Mouse (Mus musculus) macrophage (primary cell): Measurements from ENCODE around the gene 1700030K09Rik. TPM values are rescaled to one million over a fixed set of nuclear protein-coding genes. Genes with fewer than 3 reads are reported as not detected.

Experiments used
- H3K27ac ChIP-seq: fragments of 350-480 bp; formaldehyde crosslinking; 2 replicates; pipeline ENCODE4 v1.9.0; 2021
- H3K36me3 ChIP-seq: fragments of 350-480 bp; formaldehyde crosslinking; 2 replicates; pipeline ENCODE4 v1.9.0; 2021; ENCODE audit errors: inconsistent target
- H3K4me3 ChIP-seq: fragments of 350-480 bp; formaldehyde crosslinking; 2 replicates; pipeline ENCODE4 v1.9.0; 2021; ENCODE audit errors: inconsistent target
- H3K79me2 ChIP-seq: fragments of 350-480 bp; formaldehyde crosslinking; 2 replicates; pipeline ENCODE4 v1.9.0; 2021; ENCODE audit errors: inconsistent target
- WGBS: methylation state at CpG from one replicate; pipeline ENCODE4 v1.1.7; 2026; ENCODE audit warnings: inconsistent platforms; ENCODE audit not compliant: missing documents; 5-methylcytosine and 5-hydroxymethylcytosine counted together
- polyA plus RNA-seq: library from polyadenylated mRNA; stranded (reverse); fragments of 250-400 nt; gene quantifications from 3 replicates; pipeline ENCODE4 v1.2.4, GENCODE M21; 2018; ENCODE audit warnings: inconsistent platforms

1700030K09Rik gene
- polyA plus RNA-seq, 1 experiment from 2014 or later, result 2.4 TPM

DNA sequence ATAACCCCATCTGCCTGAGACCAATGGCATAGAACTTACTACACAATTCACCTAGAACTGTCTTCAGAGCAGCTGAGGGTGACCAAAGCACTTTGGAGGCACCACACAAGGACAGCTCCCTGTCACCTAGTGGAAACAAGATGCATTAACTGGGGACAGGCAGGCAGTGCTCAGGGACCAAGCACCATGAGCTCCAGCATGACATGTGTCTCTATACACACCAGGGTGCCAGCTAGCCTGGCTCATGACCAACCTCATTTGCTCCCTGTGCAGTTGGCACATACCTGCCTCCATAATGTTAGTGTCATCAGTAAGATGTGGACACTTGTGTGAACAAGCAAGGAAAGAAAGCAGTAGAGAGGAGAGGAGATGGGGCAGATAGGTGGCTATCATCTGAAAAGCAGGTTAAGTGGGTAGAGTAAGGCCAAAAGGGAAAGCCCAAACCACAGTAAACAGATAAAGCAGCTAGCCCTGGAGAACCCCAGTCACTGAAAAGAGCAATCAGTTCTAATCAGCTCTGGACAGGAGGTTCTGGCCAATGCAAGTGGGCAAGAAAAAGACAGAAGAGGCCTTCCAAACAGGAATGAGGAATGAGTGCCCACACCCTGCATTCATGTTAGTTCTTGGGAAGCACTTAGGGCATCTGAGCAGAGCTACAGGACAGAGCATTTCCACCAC lies 61.1 kb downstream of the 1700030K09Rik start:
- H3K79me2 ChIP-seq, result peaks cover 100% of the 10 kb centered on the region
- no peak overlapping the region for H3K27ac ChIP-seq

DNA sequence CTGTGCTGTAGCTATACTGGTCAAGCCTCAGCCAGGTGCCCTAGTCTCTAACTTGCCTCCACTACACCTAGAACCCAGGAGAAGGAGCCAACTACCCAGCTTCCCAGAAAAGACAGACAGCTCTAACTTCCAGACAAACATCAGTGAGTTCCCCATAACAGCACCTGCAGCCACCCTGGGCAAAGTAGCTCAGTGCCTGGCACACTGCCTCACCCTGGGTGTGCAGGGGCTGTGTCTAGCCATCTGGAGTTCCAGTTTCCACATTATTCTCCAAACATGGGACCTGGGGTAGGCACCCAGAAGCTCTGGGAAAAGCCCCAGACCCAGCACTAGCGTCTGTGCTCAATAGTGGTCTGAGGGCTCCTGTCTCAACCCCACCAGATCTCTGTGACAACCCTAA lies 63.8 kb downstream of the 1700030K09Rik start:
- no peak overlapping the region for H3K4me3 ChIP-seq
- WGBS, result 100% methylated on average over 1 of the region's 1 CpGs
- H3K27ac ChIP-seq, result no peak overlapping the region
- H3K36me3 ChIP-seq, result 0 out of 2 replicates have a peak, but pooled peaks cover 8% of the 10 kb centered on the region
- peaks cover 100% of the 10 kb centered on the region for H3K79me2 ChIP-seq

More for the DNA sequence above, 61.1 kb downstream of the 1700030K09Rik start:
- H3K36me3 ChIP-seq, result 0 out of 2 replicates have a peak, but pooled peaks cover 8% of the 10 kb centered on the region
- H3K4me3 ChIP-seq, result no peak overlapping the region

Other genes with a start within 250 kb of the 1700030K09Rik start
- gene Cib3, start 231.0 kb upstream of the 1700030K09Rik start, polyA plus RNA-seq, result not detected in 3 replicates
- gene Gm11034, start 230.2 kb upstream of the 1700030K09Rik start, polyA plus RNA-seq, result not detected in 3 replicates
- 53.0 to 65.8 TPM (median 59.4 TPM) in 3 replicates for gene Fam32a, start 224.2 kb upstream of the 1700030K09Rik start, polyA plus RNA-seq
- gene Ap1m1, start 203.9 kb upstream of the 1700030K09Rik start, polyA plus RNA-seq, result 43.7 to 76.1 TPM (median 50.7 TPM) in 3 replicates
- gene Gm10282, start 138.6 kb upstream of the 1700030K09Rik start, polyA plus RNA-seq, result 1.1 to 6.6 TPM (median 2.6 TPM) in 3 replicates
- gene Klf2, start 124.8 kb upstream of the 1700030K09Rik start, polyA plus RNA-seq, result 3.1 to 17.3 TPM (median 5.7 TPM) in 3 replicates
- 36.4 to 53.4 TPM (median 39.6 TPM) in 3 replicates for gene Eps15l1, start 22.4 kb upstream of the 1700030K09Rik start, polyA plus RNA-seq
- gene Calr3, start within 50 bp of the 1700030K09Rik start, polyA plus RNA-seq, result 0.50 to 0.60 TPM (median 0.58 TPM) in 3 replicates
- gene Cherp, start 31.3 kb downstream of the 1700030K09Rik start, polyA plus RNA-seq, result 41.2 to 67.1 TPM (median 44.9 TPM) in 3 replicates
- gene Slc35e1, start 48.7 kb downstream of the 1700030K09Rik start, polyA plus RNA-seq, result 31.9 to 35.0 TPM (median 32.6 TPM) in 3 replicates
- gene Med26, start 104.4 kb downstream of the 1700030K09Rik start, polyA plus RNA-seq, result 4.4 to 5.6 TPM (median 4.6 TPM) in 3 replicates
- gene Smim7, start 127.2 kb downstream of the 1700030K09Rik start, polyA plus RNA-seq, result 16.5 to 43.2 TPM (median 39.1 TPM) in 3 replicates
- 2.2 to 4.4 TPM (median 2.7 TPM) in 3 replicates for gene Tmem38a, start 128.2 kb downstream of the 1700030K09Rik start, polyA plus RNA-seq
- 0.06 to 0.09 TPM (median 0.06 TPM) in 3 replicates for gene Nwd1, start 202.8 kb downstream of the 1700030K09Rik start, polyA plus RNA-seq